Mouse (Mus musculus): ENCODE data around the gene Bend7. TPM values are rescaled to one million over a fixed set of nuclear protein-coding genes. Genes with fewer than 3 reads are reported as not detected.

The Bend7 gene
- polyA plus RNA-seq, 1 experiment from 2014 or later: 5.8 TPM

DNA sequence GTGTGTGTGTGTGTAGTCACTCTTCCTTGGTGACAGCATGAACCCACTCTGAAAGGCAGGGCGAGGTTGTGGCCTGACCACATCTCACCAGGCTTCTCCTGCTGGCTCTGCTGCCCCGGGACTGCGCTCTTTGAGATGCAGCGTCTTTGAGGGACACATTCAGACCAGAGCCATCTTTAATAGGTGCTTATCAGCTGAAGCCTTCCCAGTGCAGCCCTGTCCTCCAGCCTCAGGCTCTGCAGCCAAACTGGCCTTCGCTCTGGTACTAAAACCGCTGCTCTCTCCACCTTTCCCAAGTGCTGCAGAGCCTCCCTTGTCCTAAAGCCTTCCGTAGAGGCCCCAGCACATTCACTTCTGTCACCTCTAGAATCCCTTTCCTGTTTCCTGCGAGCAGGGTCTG is 74.0 kb downstream of the Bend7 start:
- Histone ChIP-seq H3K36me3 (ENCODE audit: control insufficient read depth, insufficient read depth, low read length) (no peaks in the 10 kb centered on the region), H3K9me3 (ENCODE audit: control insufficient read depth, low read length) (no peaks in the 10 kb centered on the region), H3K4me1 (ENCODE audit: control insufficient read depth, insufficient read depth, low read length) (peaks cover 10% of the 10 kb centered on the region), H3K27me3 (ENCODE audit: control insufficient read depth, insufficient read depth, low read length) (no peaks in the 10 kb centered on the region), H3K4me2 (no peak overlapping the region), H3K9ac (ENCODE audit: low read length) (no peak overlapping the region), H3K27ac (ENCODE audit: low read depth, low read length) (no peak overlapping the region), H3K4me3 (ENCODE audit: low read depth, low read length) (no peak overlapping the region)
- ATAC-seq (ENCODE audit: low FRiP score): no peak
- 89% methylated on average over 8 of the region's 8 CpGs for WGBS
- DNase-seq (ENCODE audit: low spot score, missing footprints): peak; percentile 59

DNA sequence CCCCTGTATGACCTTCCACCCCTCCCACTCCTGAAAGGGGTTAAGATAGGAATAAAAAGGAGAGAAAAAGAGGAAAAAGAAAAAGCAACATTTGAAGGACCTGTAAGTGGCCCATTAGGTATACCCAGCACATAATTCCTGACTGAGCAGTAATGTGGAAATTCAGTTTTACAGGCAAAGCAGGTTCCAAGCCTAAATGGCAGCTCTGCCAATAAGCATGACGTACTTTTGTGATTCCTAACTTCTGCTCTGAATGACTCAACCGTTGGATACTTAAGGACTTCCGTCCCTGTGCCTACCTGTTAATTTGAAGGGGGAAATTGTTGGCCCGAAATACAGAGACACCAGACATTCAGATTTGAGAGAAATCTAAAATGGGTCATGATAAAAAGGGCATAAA is 74.9 kb downstream of the Bend7 start:
- H3K9me3 ChIP-seq (ENCODE audit: control insufficient read depth, low read length): no peaks in the 10 kb centered on the region
- no peak overlapping the region for H3K4me2 ChIP-seq
- H3K27me3 ChIP-seq (ENCODE audit: control insufficient read depth, insufficient read depth, low read length): no peaks in the 10 kb centered on the region
- DNase-seq (ENCODE audit: low spot score, missing footprints): no peak
- H3K36me3 ChIP-seq (ENCODE audit: control insufficient read depth, insufficient read depth, low read length): no peaks in the 10 kb centered on the region
- H3K9ac ChIP-seq (ENCODE audit: low read length): no peak overlapping the region
- 91% methylated on average over 4 of the region's 4 CpGs for WGBS
- H3K4me3 ChIP-seq (ENCODE audit: low read depth, low read length): no peak overlapping the region
- ATAC-seq (ENCODE audit: low FRiP score): no peak
- H3K27ac ChIP-seq (ENCODE audit: low read depth, low read length): no peak overlapping the region
- peaks cover 2% of the 10 kb centered on the region; the same call in 1 of the 2 replicates for H3K4me1 ChIP-seq (ENCODE audit: control insufficient read depth, insufficient read depth, low read length)

DNA sequence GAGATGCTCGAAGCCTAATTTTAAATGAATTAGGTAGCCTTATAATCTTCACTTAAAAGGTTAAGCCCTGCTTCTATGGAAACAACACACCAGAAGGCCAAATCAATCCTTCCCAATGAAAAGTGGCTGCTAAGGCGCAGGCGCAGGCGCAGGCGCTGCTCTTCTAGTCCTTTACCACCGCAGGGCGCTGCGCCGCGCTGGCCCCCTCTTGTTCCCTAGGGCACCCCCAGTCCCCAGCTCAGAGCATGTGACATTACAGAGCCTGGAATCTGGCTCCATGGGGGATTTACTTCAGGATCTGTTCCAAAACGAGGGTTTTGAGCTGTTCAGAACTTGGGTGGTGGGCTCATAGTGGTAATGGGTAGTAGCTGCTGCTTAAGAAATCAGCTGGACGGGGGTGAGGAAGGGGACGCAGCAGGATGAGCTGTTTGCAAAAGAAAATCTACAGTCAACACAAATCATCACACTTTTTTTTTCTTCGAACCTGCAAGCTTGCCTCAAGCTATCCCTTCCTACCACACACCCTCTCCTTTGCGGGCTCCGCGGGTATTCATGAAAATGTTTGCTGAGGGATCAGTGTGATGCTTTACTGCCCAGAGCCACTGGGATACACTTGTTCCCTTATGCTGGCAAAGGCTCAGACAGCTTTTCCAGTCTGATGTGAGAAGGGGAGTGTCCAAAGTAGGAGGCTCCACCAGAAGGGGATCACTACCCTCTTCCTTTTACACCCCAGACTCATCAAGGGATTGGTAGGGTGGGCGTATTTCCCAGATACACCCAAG is 85.0 kb downstream of the Bend7 start:
- H3K27me3 ChIP-seq (ENCODE audit: control insufficient read depth, insufficient read depth, low read length): no peaks in the 10 kb centered on the region
- WGBS: 44% methylated on average over 18 of the region's 18 CpGs
- H3K9ac ChIP-seq (ENCODE audit: low read length): no peak overlapping the region
- H3K4me2 ChIP-seq: peak overlapping the region; percentile 29
- no peak overlapping the region for H3K4me3 ChIP-seq (ENCODE audit: low read depth, low read length)
- no peaks in the 10 kb centered on the region for H3K36me3 ChIP-seq (ENCODE audit: control insufficient read depth, insufficient read depth, low read length)
- DNase-seq (ENCODE audit: low spot score, missing footprints): peak; percentile 86
- H3K4me1 ChIP-seq (ENCODE audit: control insufficient read depth, insufficient read depth, low read length): peaks cover 10% of the 10 kb centered on the region
- no peaks in the 10 kb centered on the region for H3K9me3 ChIP-seq (ENCODE audit: control insufficient read depth, low read length)
- peak overlapping the region; percentile 26; the same call in 1 of the 2 replicates for H3K27ac ChIP-seq (ENCODE audit: low read depth, low read length)
- peak; percentile 83 for ATAC-seq (ENCODE audit: low FRiP score)

- WGBS: 52% methylated on average over 5 of the region's 5 CpGs
- Histone ChIP-seq H3K4me1 (ENCODE audit: control insufficient read depth, insufficient read depth, low read length) (peaks cover 8% of the 10 kb centered on the region), H3K27me3 (ENCODE audit: control insufficient read depth, insufficient read depth, low read length) (no peaks in the 10 kb centered on the region), H3K27ac (ENCODE audit: low read depth, low read length) (no peak overlapping the region), H3K9me3 (ENCODE audit: control insufficient read depth, low read length) (no peaks in the 10 kb centered on the region), H3K36me3 (ENCODE audit: control insufficient read depth, insufficient read depth, low read length) (no peaks in the 10 kb centered on the region), H3K9ac (ENCODE audit: low read length) (no peak overlapping the region), H3K4me3 (ENCODE audit: low read depth, low read length) (no peak overlapping the region), H3K4me2 (no peak overlapping the region)
- peak; percentile 54; the same call in 1 of the 2 replicates for ATAC-seq (ENCODE audit: low FRiP score)
- no peak for DNase-seq (ENCODE audit: low spot score, missing footprints)
These were observed 98.7 kb downstream of the Bend7 start for GRCm38 (mm10) chr2:4816308-4816707.

GRCm38 (mm10) chr2:4817678-4818077 is 100.0 kb downstream of the Bend7 start:
- DNase-seq (ENCODE audit: low spot score, missing footprints): no peak
- H3K9me3 ChIP-seq (ENCODE audit: control insufficient read depth, low read length): no peaks in the 10 kb centered on the region
- no peak overlapping the region for H3K4me3 ChIP-seq (ENCODE audit: low read depth, low read length)
- H3K36me3 ChIP-seq (ENCODE audit: control insufficient read depth, insufficient read depth, low read length): no peaks in the 10 kb centered on the region
- H3K27me3 ChIP-seq (ENCODE audit: control insufficient read depth, insufficient read depth, low read length): no peaks in the 10 kb centered on the region
- H3K27ac ChIP-seq (ENCODE audit: low read depth, low read length): no peak overlapping the region
- H3K4me1 ChIP-seq (ENCODE audit: control insufficient read depth, insufficient read depth, low read length): peaks cover 8% of the 10 kb centered on the region
- 6% methylated on average over 10 of the region's 10 CpGs for WGBS
- H3K9ac ChIP-seq (ENCODE audit: low read length): no peak overlapping the region
- ATAC-seq (ENCODE audit: low FRiP score): peak; percentile 35; the same call in 1 of the 2 replicates
- H3K4me2 ChIP-seq: peak overlapping the region; percentile 12

GRCm38 (mm10) chr2:4820230-4820629 is 102.6 kb downstream of the Bend7 start:
- ATAC-seq (ENCODE audit: low FRiP score): no peak
- WGBS: 94% methylated on average over 3 of the region's 3 CpGs

GRCm38 (mm10) chr2:4824067-4824466 is 106.4 kb downstream of the Bend7 start:
- no peak overlapping the region for H3K4me3 ChIP-seq (ENCODE audit: low read depth, low read length)
- H3K9ac ChIP-seq (ENCODE audit: low read length): no peak overlapping the region
- no peaks in the 10 kb centered on the region for H3K36me3 ChIP-seq (ENCODE audit: control insufficient read depth, insufficient read depth, low read length)
- no peak overlapping the region for H3K27ac ChIP-seq (ENCODE audit: low read depth, low read length)
- no peak overlapping the region for H3K4me2 ChIP-seq
- no peaks in the 10 kb centered on the region for H3K9me3 ChIP-seq (ENCODE audit: control insufficient read depth, low read length)
- H3K27me3 ChIP-seq (ENCODE audit: control insufficient read depth, insufficient read depth, low read length): no peaks in the 10 kb centered on the region
- no peaks in the 10 kb centered on the region for H3K4me1 ChIP-seq (ENCODE audit: control insufficient read depth, insufficient read depth, low read length)
- DNase-seq (ENCODE audit: low spot score, missing footprints) (no peak), ATAC-seq (ENCODE audit: low FRiP score) (no peak)
- 70% methylated on average over 9 of the region's 9 CpGs for WGBS

More at GRCm38 (mm10) chr2:4820230-4820629, 102.6 kb downstream of the Bend7 start:
- H3K4me2 ChIP-seq: no peak overlapping the region
- H3K36me3 ChIP-seq (ENCODE audit: control insufficient read depth, insufficient read depth, low read length): no peaks in the 10 kb centered on the region
- peaks cover 8% of the 10 kb centered on the region for H3K4me1 ChIP-seq (ENCODE audit: control insufficient read depth, insufficient read depth, low read length)
- no peaks in the 10 kb centered on the region for H3K9me3 ChIP-seq (ENCODE audit: control insufficient read depth, low read length)
- H3K27me3 ChIP-seq (ENCODE audit: control insufficient read depth, insufficient read depth, low read length): no peaks in the 10 kb centered on the region
- no peak overlapping the region for H3K27ac ChIP-seq (ENCODE audit: low read depth, low read length)
- DNase-seq (ENCODE audit: low spot score, missing footprints): no peak
- H3K4me3 ChIP-seq (ENCODE audit: low read depth, low read length): no peak overlapping the region
- H3K9ac ChIP-seq (ENCODE audit: low read length): no peak overlapping the region

DNA sequence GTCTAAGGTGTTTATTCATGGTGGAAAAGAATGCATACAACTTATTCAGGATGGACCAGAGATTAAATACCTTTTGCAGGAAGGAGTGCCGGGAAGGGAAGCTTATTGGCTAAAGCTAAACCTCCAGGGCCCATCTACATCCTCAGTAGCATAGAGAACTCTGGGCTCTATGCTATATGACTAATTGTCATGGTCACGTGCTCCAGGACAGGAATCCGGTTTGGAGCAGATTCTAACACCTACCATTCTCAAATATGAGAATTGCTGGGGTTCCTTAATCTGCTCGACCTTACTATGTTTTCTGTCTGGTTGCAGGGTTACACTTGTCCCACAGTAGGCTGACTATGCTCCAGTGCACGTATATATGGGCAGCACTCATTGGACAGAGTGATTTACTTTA is 110.4 kb downstream of the Bend7 start:
- Histone ChIP-seq H3K9me3 (ENCODE audit: control insufficient read depth, low read length) (no peaks in the 10 kb centered on the region), H3K27me3 (ENCODE audit: control insufficient read depth, insufficient read depth, low read length) (no peaks in the 10 kb centered on the region), H3K9ac (ENCODE audit: low read length) (no peak overlapping the region), H3K36me3 (ENCODE audit: control insufficient read depth, insufficient read depth, low read length) (no peaks in the 10 kb centered on the region), H3K4me2 (no peak overlapping the region), H3K4me3 (ENCODE audit: low read depth, low read length) (no peak overlapping the region), H3K4me1 (ENCODE audit: control insufficient read depth, insufficient read depth, low read length) (no peaks in the 10 kb centered on the region), H3K27ac (ENCODE audit: low read depth, low read length) (no peak overlapping the region)
- 80% methylated on average over 5 of the region's 5 CpGs for WGBS
- peak; percentile 53 for DNase-seq (ENCODE audit: low spot score, missing footprints)
- no peak for ATAC-seq (ENCODE audit: low FRiP score)

DNA sequence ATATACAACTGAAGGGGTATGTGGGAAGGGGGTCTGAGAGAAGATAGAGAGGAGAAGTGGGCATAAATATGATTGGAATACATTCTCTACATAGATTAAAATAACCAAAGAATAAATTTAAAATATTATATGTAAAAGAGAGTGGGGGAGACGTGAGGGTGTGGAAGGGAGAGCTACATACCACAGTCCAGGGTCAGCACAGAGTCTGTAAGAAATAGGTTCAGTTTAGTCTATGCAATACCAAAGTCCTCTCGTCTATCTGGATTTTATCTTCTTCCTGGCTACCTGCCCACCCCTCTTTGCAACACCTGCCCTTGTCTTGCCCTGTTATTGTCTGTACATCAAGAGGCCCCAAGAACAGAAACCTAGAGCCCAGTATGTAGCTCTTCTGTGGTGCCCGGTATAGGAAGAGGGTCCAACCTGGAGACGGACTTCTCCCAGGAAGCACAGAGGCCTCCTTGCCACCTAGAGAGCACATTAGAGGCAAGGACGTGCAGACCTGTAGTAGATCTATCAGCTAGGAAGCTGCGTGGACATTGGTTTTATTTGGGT is 110.9 kb downstream of the Bend7 start:
- Histone ChIP-seq H3K9ac (ENCODE audit: low read length) (no peak overlapping the region), H3K4me3 (ENCODE audit: low read depth, low read length) (no peak overlapping the region), H3K9me3 (ENCODE audit: control insufficient read depth, low read length) (no peaks in the 10 kb centered on the region), H3K36me3 (ENCODE audit: control insufficient read depth, insufficient read depth, low read length) (no peaks in the 10 kb centered on the region), H3K4me2 (no peak overlapping the region), H3K4me1 (ENCODE audit: control insufficient read depth, insufficient read depth, low read length) (no peaks in the 10 kb centered on the region), H3K27me3 (ENCODE audit: control insufficient read depth, insufficient read depth, low read length) (no peaks in the 10 kb centered on the region), H3K27ac (ENCODE audit: low read depth, low read length) (no peak overlapping the region)
- 85% methylated on average over 6 of the region's 6 CpGs for WGBS
- ATAC-seq (ENCODE audit: low FRiP score) (no peak), DNase-seq (ENCODE audit: low spot score, missing footprints) (no peak)
